Mouse (Mus musculus): ENCODE measurements around the gene Zc2hc1c. TPM values are rescaled to one million over a fixed set of nuclear protein-coding genes. Genes with fewer than 3 reads are reported as not detected.

The Zc2hc1c gene
- total RNA-seq, 2 experiments from 2014 or later, result 1.1 to 1.9 TPM

- DNase-seq, result peak; percentile 96
Measured at GRCm38 (mm10) chr12:85339243-85339729, 50.9 kb downstream of the Zc2hc1c start, which contains the start of gene Nek9. Gene Nek9, minus strand, starts transcription at chr12:85339362.

DNA sequence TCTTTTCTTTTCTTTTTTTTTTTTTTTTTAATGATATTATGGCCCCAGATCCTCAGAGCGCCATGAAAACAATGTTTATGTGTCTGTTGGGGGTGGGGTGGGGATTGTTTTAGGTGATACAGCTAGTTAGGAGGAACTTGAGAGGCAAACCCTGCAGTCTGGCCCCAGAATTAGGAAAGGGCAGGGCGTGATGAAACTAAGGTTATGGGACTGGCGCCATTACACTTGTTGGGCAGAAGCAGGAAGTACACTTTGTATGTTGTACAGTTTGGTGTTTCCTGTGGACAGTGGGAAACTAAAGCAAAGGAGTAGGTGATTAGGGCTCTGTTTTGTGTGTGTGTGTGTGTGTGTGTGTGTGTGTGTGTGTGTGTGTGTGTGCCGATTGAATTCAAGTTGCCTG is 51.6 kb downstream of the Zc2hc1c start:
- DNase-seq, result peak in 1 of 2 experiments; percentile 21

- DNase-seq, result no peak
Measured at GRCm38 (mm10) chr12:85341131-85341530, 52.7 kb downstream of the Zc2hc1c start.

GRCm38 (mm10) chr12:85342310-85342709 is 53.9 kb downstream of the Zc2hc1c start:
- no peak for DNase-seq

- DNase-seq, result no peak
Measured at GRCm38 (mm10) chr12:85344252-85344651, 55.9 kb downstream of the Zc2hc1c start.

DNA sequence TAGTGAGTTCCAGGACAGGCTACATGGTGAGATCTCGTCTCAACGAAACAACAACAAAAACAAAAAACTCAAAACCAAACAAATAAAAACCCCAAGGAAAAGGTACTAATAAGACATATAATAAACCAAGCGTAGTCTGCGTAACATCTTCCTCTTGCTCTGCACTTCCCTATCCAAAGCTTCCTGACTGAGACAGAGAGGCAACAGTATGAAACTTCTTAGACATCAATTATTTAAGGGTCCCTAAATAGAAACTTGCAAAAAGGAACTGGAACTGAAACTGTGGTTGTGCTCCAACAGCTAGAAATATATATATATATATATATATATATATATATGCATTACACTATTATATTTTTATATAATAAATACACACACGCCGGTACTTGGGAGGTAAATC is 57.2 kb downstream of the Zc2hc1c start:
- DNase-seq, result no peak

DNA sequence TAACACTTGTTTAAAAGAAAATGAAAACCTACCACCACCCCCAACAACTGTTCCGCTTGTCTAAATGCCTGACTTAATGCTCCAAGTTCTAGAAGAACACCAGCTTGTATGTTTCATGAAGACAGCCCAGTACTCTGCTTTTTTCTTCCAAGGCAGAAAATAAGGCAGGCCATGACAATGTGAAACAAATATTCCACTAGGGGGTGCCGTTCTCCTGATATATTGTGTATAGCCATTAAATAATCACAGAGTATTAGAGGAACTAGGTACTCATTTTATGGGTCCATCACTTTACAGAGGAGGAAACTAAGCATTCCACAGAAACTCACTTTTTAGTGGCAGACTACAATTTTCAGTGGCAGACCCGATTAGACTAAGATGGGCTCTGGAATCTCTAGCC is 58.0 kb downstream of the Zc2hc1c start:
- peak in 1 of 2 experiments; percentile 51 for DNase-seq

- DNase-seq, result no peak
Measured at GRCm38 (mm10) chr12:85347196-85347595, 58.8 kb downstream of the Zc2hc1c start.

- no peak for DNase-seq
Measured at GRCm38 (mm10) chr12:85348338-85348737, 59.9 kb downstream of the Zc2hc1c start.

Small RNA genes lying within 50 kb of the gene (microRNA-seq; reads per million reads assigned to microRNA genes)
- not detected for gene Mir6938

Other genes starting within 250 kb of the Zc2hc1c start
- gene Prox2, start 177.8 kb upstream of the Zc2hc1c start, total RNA-seq (2021), result 1 to 10 TPM; 2.5 to 4.9 TPM
- 100 to 1,000 TPM; 348 to 363 TPM for gene Dlst, start 177.8 kb upstream of the Zc2hc1c start, total RNA-seq (2021)
- under 1 TPM; 0.46 to 0.50 TPM for gene Rps6kl1, start 137.3 kb upstream of the Zc2hc1c start, total RNA-seq (2021)
- 1 to 10 TPM in 1 of 2 experiments, under 1 TPM in 1; 0.43 to 2.1 TPM for gene Pgf, start 110.8 kb upstream of the Zc2hc1c start, total RNA-seq (2021)
- 10 to 100 TPM; 82.1 to 85.3 TPM for gene Eif2b2, start 69.1 kb upstream of the Zc2hc1c start, total RNA-seq (2021)
- 10 to 100 TPM; 11.0 to 12.9 TPM for gene Mlh3, start 18.0 kb upstream of the Zc2hc1c start, total RNA-seq (2021)
- 10 to 100 TPM; 28.4 to 37.7 TPM for gene Acyp1, start 153 bp upstream of the Zc2hc1c start, total RNA-seq (2021)
- 10 to 100 TPM; 91.1 to 94.2 TPM for gene Nek9, start 50.8 kb downstream of the Zc2hc1c start, total RNA-seq (2021)
- gene Tmed10, start 86.3 kb downstream of the Zc2hc1c start, total RNA-seq (2021), result 100 to 1,000 TPM; 291 to 336 TPM
- 10 to 100 TPM in 1 of 2 experiments, 1 to 10 TPM in 1; 8.4 to 18.8 TPM for gene Fos, start 185.3 kb downstream of the Zc2hc1c start, total RNA-seq (2021)